Mouse (Mus musculus) spleen, adult 2 months (tissue): ENCODE data around the gene Gm4312. TPM values are rescaled to one million over a fixed set of nuclear protein-coding genes. Genes with fewer than 3 reads are reported as not detected.

Source experiments
- polyA plus RNA-seq: library from polyadenylated mRNA; depleted of rRNA; stranded (reverse); fragments of >200 nt; gene quantifications from 2 replicates; pipeline ENCODE4 v1.2.3, GENCODE M21; 2012; rRNA removed

The Gm4312 gene
- polyA plus RNA-seq, 1 experiment: not detected

Other genes with a start within 250 kb of the Gm4312 start
- not detected in 2 replicates for gene Gm4301, start 46.9 kb downstream of the Gm4312 start, polyA plus RNA-seq
- not detected in 2 replicates for gene Gm4302, start 41.7 kb downstream of the Gm4312 start, polyA plus RNA-seq
- not detected in 2 replicates for gene Gm4303, start 36.6 kb downstream of the Gm4312 start, polyA plus RNA-seq
- not detected in 2 replicates for gene Gm4305, start 31.5 kb downstream of the Gm4312 start, polyA plus RNA-seq
- not detected in 2 replicates for gene Gm4307, start 21.2 kb downstream of the Gm4312 start, polyA plus RNA-seq
- gene Tmtc3, start 104.8 kb upstream of the Gm4312 start, polyA plus RNA-seq: 1.6 and 1.8 TPM in 2 replicates
- gene Cep290, start 105.0 kb upstream of the Gm4312 start, polyA plus RNA-seq: 0.09 and 0.13 TPM in 2 replicates
- 4.9 and 5.0 TPM in 2 replicates for gene 4930430F08Rik, start 207.9 kb upstream of the Gm4312 start, polyA plus RNA-seq
- not detected in 2 replicates for gene 1700017N19Rik, start 207.9 kb upstream of the Gm4312 start, polyA plus RNA-seq